Mouse (Mus musculus) lung, adult 2 months (tissue): ENCODE results near the gene Tceanc2. TPM values are rescaled to one million over a fixed set of nuclear protein-coding genes. Genes with fewer than 3 reads are reported as not detected.

Experiments
- DNase-seq: peaks from one replicate; pipeline ENCODE4 v3.0.0; 2022
- H3K4me1 ChIP-seq: fragments of 200-500 bp; 2 replicates; pipeline ENCODE4 v1.6.1; 2011; ENCODE audit warnings: low read length; ENCODE audit not compliant: control insufficient read depth, insufficient read depth
- H3K4me3 ChIP-seq: fragments of 200-500 bp; replicated peaks from 2 replicates; pipeline ENCODE3; 2011; ENCODE audit warnings: low read depth, mild to moderate bottlenecking, control low read depth, low read length; ENCODE audit errors: extremely low read depth
- CTCF ChIP-seq: fragments of 200-500 bp; IDR thresholded peaks from 2 replicates; pipeline ENCODE4 v1.5.1; 2011; ENCODE audit warnings: mild to moderate bottlenecking, low read length, control low read depth; ENCODE audit not compliant: insufficient read depth
- POLR2A ChIP-seq: fragments of 200-500 bp; IDR thresholded peaks from 2 replicates; pipeline ENCODE4 v1.6.1; 2011; ENCODE audit warnings: low read depth, mild to moderate bottlenecking, control low read depth, low read length, borderline replicate concordance; ENCODE audit errors: extremely low read depth
- WGBS: fragments of 180-500 bp; shearing (Covaris S2); methylation state at CpG from one replicate; pipeline ENCODE4 v1.1.7; 2018; 5-methylcytosine and 5-hydroxymethylcytosine counted together
- polyA plus RNA-seq: library from polyadenylated mRNA; depleted of rRNA; stranded (reverse); fragments of >200 nt; gene quantifications from 2 replicates; pipeline ENCODE4 v1.2.3, GENCODE M21; 2012; rRNA removed

The Tceanc2 gene
- 5.6 and 7.5 TPM in 2 replicates for polyA plus RNA-seq

GRCm38 (mm10) chr4:107178830-107179490 lies at the start of gene Tceanc2:
Gene Tceanc2, minus strand, starts transcription at chr4:107179116.
- under 1% methylated on average over 47 of the region's 47 CpGs for WGBS
- TF ChIP-seq POLR2A (no peak), CTCF (no peak)
- DNase-seq: peak; percentile 50
- peak within 1 kb of the TSS; percentile 93 for H3K4me3 ChIP-seq
- H3K4me1 ChIP-seq: peaks cover 6% of the 10 kb centered on the region; the same call in 1 of the 2 replicates

GRCm38 (mm10) chr4:107226313-107226712 lies 47.4 kb upstream of the Tceanc2 start:
- no peak overlapping the region for H3K4me3 ChIP-seq
- TF ChIP-seq POLR2A: no peak
- no peak for TF ChIP-seq CTCF
- 74% methylated on average over 2 of the region's 2 CpGs for WGBS
- H3K4me1 ChIP-seq: no peaks in the 10 kb centered on the region
- no peak for DNase-seq

- peak; percentile 52 for DNase-seq
- TF ChIP-seq POLR2A (no peak), CTCF (no peak)
- H3K4me3 ChIP-seq: no peak overlapping the region
- H3K4me1 ChIP-seq: no peaks in the 10 kb centered on the region
- 60% methylated on average over 11 of the region's 11 CpGs for WGBS
Measured at GRCm38 (mm10) chr4:107223225-107224204, 44.6 kb upstream of the Tceanc2 start.

GRCm38 (mm10) chr4:107221524-107221923 lies 42.6 kb upstream of the Tceanc2 start:
- H3K4me3 ChIP-seq: no peak overlapping the region
- TF ChIP-seq CTCF (no peak), POLR2A (no peak)
- H3K4me1 ChIP-seq: peaks cover 4% of the 10 kb centered on the region; the same call in 1 of the 2 replicates
- no peak for DNase-seq
- WGBS: 66% methylated on average over 5 of the region's 5 CpGs

GRCm38 (mm10) chr4:107217574-107217973 lies 38.7 kb upstream of the Tceanc2 start:
- no peak for DNase-seq
- Histone ChIP-seq H3K4me3 (no peak overlapping the region), H3K4me1 (peaks cover 11% of the 10 kb centered on the region; the same call in 1 of the 2 replicates)
- WGBS: 68% methylated on average over 9 of the region's 9 CpGs
- no peak for TF ChIP-seq POLR2A
- no peak for TF ChIP-seq CTCF

GRCm38 (mm10) chr4:107213279-107214011 lies 34.5 kb upstream of the Tceanc2 start:
- 47% methylated on average over 12 of the region's 12 CpGs for WGBS
- Histone ChIP-seq H3K4me1 (peaks cover 11% of the 10 kb centered on the region; the same call in 1 of the 2 replicates), H3K4me3 (no peak overlapping the region)
- no peak for DNase-seq
- no peak for TF ChIP-seq POLR2A
- peak; percentile 17; the same call in 1 of the 2 replicates for TF ChIP-seq CTCF

GRCm38 (mm10) chr4:107211936-107212335 lies 33.0 kb upstream of the Tceanc2 start:
- DNase-seq: no peak
- Histone ChIP-seq H3K4me3 (no peak overlapping the region), H3K4me1 (peaks cover 7% of the 10 kb centered on the region; the same call in 1 of the 2 replicates)
- WGBS: 76% methylated on average over 5 of the region's 5 CpGs
- TF ChIP-seq POLR2A (no peak), CTCF (no peak)

GRCm38 (mm10) chr4:107211465-107211864 lies 32.5 kb upstream of the Tceanc2 start:
- peaks cover 7% of the 10 kb centered on the region; the same call in 1 of the 2 replicates for H3K4me1 ChIP-seq
- no peak overlapping the region for H3K4me3 ChIP-seq
- WGBS: 63% methylated on average over 4 of the region's 4 CpGs
- no peak for TF ChIP-seq POLR2A
- peak; percentile 58 for DNase-seq

- DNase-seq: peak; percentile 52
- Histone ChIP-seq H3K4me1 (peaks cover 7% of the 10 kb centered on the region; the same call in 1 of the 2 replicates), H3K4me3 (no peak overlapping the region)
- 45% methylated on average over 5 of the region's 5 CpGs for WGBS
- peak; percentile 18; the same call in 1 of the 2 replicates for TF ChIP-seq POLR2A
- no peak for TF ChIP-seq CTCF
Measured at GRCm38 (mm10) chr4:107210483-107211097, 31.7 kb upstream of the Tceanc2 start.
